Mouse (Mus musculus) ovary, postnatal 10 days (tissue): ENCODE measurements around the gene Greb1.
"Not testable (repeated sequence)": the region's sequence is repeated elsewhere in the genome, so short reads cannot be mapped to it uniquely, and the experiment has no call there.

Experiments
- DNase-seq: peaks from one replicate; pipeline ENCODE4 v3.0.0; 2022; ENCODE audit warnings: low spot score

The Greb1 gene

GRCm38 (mm10) chr12:16763649-16764422, 36.9 kb downstream of the Greb1 start:
- no peak for DNase-seq

GRCm38 (mm10) chr12:16761461-16761860, 39.2 kb downstream of the Greb1 start:
- DNase-seq, result no peak

- DNase-seq, result no peak
These were observed 40.4 kb downstream of the Greb1 start for GRCm38 (mm10) chr12:16760246-16760645.

- no peak for DNase-seq
These were observed 46.4 kb downstream of the Greb1 start for GRCm38 (mm10) chr12:16754311-16754710.

- DNase-seq, result no peak
These were observed 47.1 kb downstream of the Greb1 start for GRCm38 (mm10) chr12:16753555-16753954.

- DNase-seq, result no peak
These were observed 47.6 kb downstream of the Greb1 start for GRCm38 (mm10) chr12:16753110-16753509.

- no peak for DNase-seq
These were observed 48.3 kb downstream of the Greb1 start for GRCm38 (mm10) chr12:16752236-16752840.

GRCm38 (mm10) chr12:16751609-16752008, 49.1 kb downstream of the Greb1 start:
- DNase-seq, result no peak

GRCm38 (mm10) chr12:16740059-16740458, 60.6 kb downstream of the Greb1 start:
- no peak for DNase-seq

- no peak for DNase-seq
These were observed 63.4 kb downstream of the Greb1 start for GRCm38 (mm10) chr12:16737266-16737665.

GRCm38 (mm10) chr12:16734698-16735097, 66.0 kb downstream of the Greb1 start:
- DNase-seq, result no peak

GRCm38 (mm10) chr12:16734009-16734408, 66.7 kb downstream of the Greb1 start:
- no peak for DNase-seq

GRCm38 (mm10) chr12:16731121-16731741, 69.5 kb downstream of the Greb1 start:
- DNase-seq, result no peak

GRCm38 (mm10) chr12:16730196-16730595, 70.5 kb downstream of the Greb1 start:
- no peak for DNase-seq

GRCm38 (mm10) chr12:16728221-16728620, 72.5 kb downstream of the Greb1 start:
- no peak for DNase-seq

GRCm38 (mm10) chr12:16726229-16726628, 74.5 kb downstream of the Greb1 start:
- DNase-seq, result no peak

- DNase-seq, result no peak
These were observed 77.1 kb downstream of the Greb1 start for GRCm38 (mm10) chr12:16723601-16724000.

GRCm38 (mm10) chr12:16718660-16719315, 81.9 kb downstream of the Greb1 start:
- no peak for DNase-seq

- no peak for DNase-seq
These were observed 83.0 kb downstream of the Greb1 start for GRCm38 (mm10) chr12:16717653-16718052.

GRCm38 (mm10) chr12:16714616-16715015, 86.1 kb downstream of the Greb1 start:
- DNase-seq, result no peak

- no peak for DNase-seq
These were observed 102.0 kb downstream of the Greb1 start for GRCm38 (mm10) chr12:16698691-16699090.

- no peak for DNase-seq
These were observed 104.5 kb downstream of the Greb1 start for GRCm38 (mm10) chr12:16696146-16696545.

- DNase-seq, result not testable (repeated sequence)
These were observed 105.4 kb downstream of the Greb1 start for GRCm38 (mm10) chr12:16695252-16695651.
